Mouse (Mus musculus) kidney, embryonic 16.5 days (tissue): ENCODE measurements at regions not wholly inside any gene's neighbourhood (a gene's known extent, or its start where the extent isn't known, plus 50 kb on each side); places are given as distances from the start of the nearest gene placed in this dataset.

Source experiments
- ATAC-seq: fragments of 200-750 bp; cut with Nextera tagmentation; 2 replicates; pipeline ENCODE4 v1.8.0; 2017; ENCODE audit warnings: moderate TSS enrichment; ENCODE audit not compliant: low FRiP score, low TSS enrichment
- H3K27ac ChIP-seq: fragments of 300-500 bp; sonication (generic); 2 replicates; pipeline ENCODE4 v1.5.1; 2014; ENCODE audit warnings: low read length
- H3K27me3 ChIP-seq: fragments of 300-500 bp; sonication (generic); 2 replicates; pipeline ENCODE4 v1.6.1; 2014; ENCODE audit warnings: low read length, control low read depth, mixed read lengths; ENCODE audit not compliant: insufficient read depth
- H3K36me3 ChIP-seq: fragments of 300-500 bp; sonication (generic); 2 replicates; pipeline ENCODE4 v1.6.1; 2014; ENCODE audit warnings: low read length, control low read depth, mixed read lengths; ENCODE audit not compliant: insufficient read depth
- H3K4me1 ChIP-seq: fragments of 300-500 bp; sonication (generic); 2 replicates; pipeline ENCODE4 v1.6.1; 2014; ENCODE audit warnings: low read length, control low read depth, mixed read lengths; ENCODE audit not compliant: insufficient read depth
- H3K4me2 ChIP-seq: fragments of 300-500 bp; sonication (generic); replicated peaks from 2 replicates; pipeline ENCODE4 v1.6.1; 2014; ENCODE audit warnings: low read depth, low read length
- H3K4me3 ChIP-seq: fragments of 300-500 bp; sonication (generic); 2 replicates; pipeline ENCODE4 v1.5.1; 2014; ENCODE audit warnings: mild to moderate bottlenecking, low read length
- H3K9ac ChIP-seq: fragments of 300-500 bp; sonication (generic); replicated peaks from 2 replicates; pipeline ENCODE4 v1.6.1; 2014; ENCODE audit warnings: low read length
- H3K9me3 ChIP-seq: fragments of 300-500 bp; sonication (generic); 2 replicates; pipeline ENCODE4 v1.6.1; 2016; ENCODE audit warnings: low read length, control low read depth
- WGBS: fragments of 180-500 bp; shearing (Covaris S2); extraction: QIAGEN DNeasy Blood & Tissue Kit; methylation state at CpG from one replicate; pipeline ENCODE4 v1.1.7; 2014; 5-methylcytosine and 5-hydroxymethylcytosine counted together

GRCm38 (mm10) chr5:75367282-75367681 is 207.4 kb upstream of the Kit start:
- no peak for ATAC-seq
- Histone ChIP-seq H3K9ac (no peak overlapping the region), H3K4me2 (no peak overlapping the region), H3K4me3 (no peak overlapping the region), H3K27me3 (no peaks in the 10 kb centered on the region), H3K27ac (no peak overlapping the region), H3K9me3 (peaks cover 4% of the 10 kb centered on the region; the same call in 1 of the 2 replicates), H3K4me1 (no peaks in the 10 kb centered on the region), H3K36me3 (no peaks in the 10 kb centered on the region)
- WGBS: 85% methylated on average over 5 of the region's 5 CpGs

- Histone ChIP-seq H3K9ac (no peak overlapping the region), H3K36me3 (no peaks in the 10 kb centered on the region), H3K27ac (no peak overlapping the region), H3K27me3 (no peaks in the 10 kb centered on the region), H3K4me1 (no peaks in the 10 kb centered on the region), H3K9me3 (peaks cover 8% of the 10 kb centered on the region; the same call in 1 of the 2 replicates), H3K4me2 (no peak overlapping the region), H3K4me3 (no peak overlapping the region)
- ATAC-seq: no peak
- 87% methylated on average over 5 of the region's 5 CpGs for WGBS
Measured at GRCm38 (mm10) chr5:75368691-75369090, 206.0 kb upstream of the Kit start.

- ATAC-seq: no peak
- H3K27ac ChIP-seq: no peak overlapping the region
Measured at GRCm38 (mm10) chr5:75372849-75373248, 201.9 kb upstream of the Kit start.

GRCm38 (mm10) chr5:75377311-75378300 is 197.1 kb upstream of the Kit start:
- ATAC-seq: peak; percentile 77
- H3K9me3 ChIP-seq: peaks cover 2% of the 10 kb centered on the region; the same call in 1 of the 2 replicates
- WGBS: 35% methylated on average over 19 of the region's 19 CpGs
- no peaks in the 10 kb centered on the region for H3K27me3 ChIP-seq
- H3K4me3 ChIP-seq: no peak overlapping the region
- H3K4me1 ChIP-seq: peaks cover 11% of the 10 kb centered on the region
- no peaks in the 10 kb centered on the region for H3K36me3 ChIP-seq
- H3K4me2 ChIP-seq: peak overlapping the region; percentile 9
- no peak overlapping the region for H3K27ac ChIP-seq
- no peak overlapping the region for H3K9ac ChIP-seq

More at GRCm38 (mm10) chr5:75372849-75373248, 201.9 kb upstream of the Kit start:
- no peaks in the 10 kb centered on the region for H3K36me3 ChIP-seq
- H3K4me1 ChIP-seq: peaks cover 8% of the 10 kb centered on the region
- H3K4me2 ChIP-seq: no peak overlapping the region
- no peak overlapping the region for H3K4me3 ChIP-seq
- no peak overlapping the region for H3K9ac ChIP-seq
- WGBS: 64% methylated on average over 3 of the region's 3 CpGs
- peaks cover 8% of the 10 kb centered on the region; the same call in 1 of the 2 replicates for H3K9me3 ChIP-seq
- H3K27me3 ChIP-seq: no peaks in the 10 kb centered on the region

GRCm38 (mm10) chr5:75378655-75379054 is 196.1 kb upstream of the Kit start:
- Histone ChIP-seq H3K4me3 (no peak overlapping the region), H3K9ac (no peak overlapping the region), H3K27ac (no peak overlapping the region), H3K36me3 (no peaks in the 10 kb centered on the region), H3K4me1 (peaks cover 11% of the 10 kb centered on the region), H3K27me3 (no peaks in the 10 kb centered on the region), H3K9me3 (no peaks in the 10 kb centered on the region), H3K4me2 (no peak overlapping the region)
- WGBS: 32% methylated on average over 2 of the region's 2 CpGs
- ATAC-seq: no peak

- H3K27me3 ChIP-seq: no peaks in the 10 kb centered on the region
- ATAC-seq: no peak
- no peak overlapping the region for H3K9ac ChIP-seq
- H3K9me3 ChIP-seq: no peaks in the 10 kb centered on the region
- no peak overlapping the region for H3K27ac ChIP-seq
- H3K4me3 ChIP-seq: no peak overlapping the region
- no peaks in the 10 kb centered on the region for H3K36me3 ChIP-seq
- no peak overlapping the region for H3K4me2 ChIP-seq
- H3K4me1 ChIP-seq: peaks cover 11% of the 10 kb centered on the region
- 79% methylated on average over 1 of the region's 1 CpGs for WGBS
Measured at GRCm38 (mm10) chr5:75380340-75380739, 194.4 kb upstream of the Kit start.

- Histone ChIP-seq H3K36me3 (no peaks in the 10 kb centered on the region), H3K4me3 (no peak overlapping the region), H3K9ac (no peak overlapping the region), H3K27me3 (no peaks in the 10 kb centered on the region), H3K4me1 (peaks cover 8% of the 10 kb centered on the region), H3K27ac (no peak overlapping the region), H3K9me3 (no peaks in the 10 kb centered on the region), H3K4me2 (no peak overlapping the region)
- ATAC-seq: no peak
- WGBS: 91% methylated on average over 3 of the region's 3 CpGs
Measured at GRCm38 (mm10) chr5:75382138-75382537, 192.6 kb upstream of the Kit start.

- no peaks in the 10 kb centered on the region for H3K36me3 ChIP-seq
- H3K4me1 ChIP-seq: peaks cover 11% of the 10 kb centered on the region
- H3K27me3 ChIP-seq: no peaks in the 10 kb centered on the region
- 0 out of 2 replicates have a peak overlapping the region, but pooled peaks have one; percentile 20 for H3K4me2 ChIP-seq
- H3K4me3 ChIP-seq: no peak overlapping the region
- no peak for ATAC-seq
- no peak overlapping the region for H3K9ac ChIP-seq
- no peaks in the 10 kb centered on the region for H3K9me3 ChIP-seq
- WGBS: 48% methylated on average over 13 of the region's 13 CpGs
- no peak overlapping the region for H3K27ac ChIP-seq
Measured at GRCm38 (mm10) chr5:75387886-75388454, 186.7 kb upstream of the Kit start.

- 53% methylated on average over 7 of the region's 7 CpGs for WGBS
- Histone ChIP-seq H3K9me3 (no peaks in the 10 kb centered on the region), H3K4me2 (no peak overlapping the region), H3K27ac (no peak overlapping the region), H3K4me1 (peaks cover 11% of the 10 kb centered on the region), H3K4me3 (no peak overlapping the region), H3K9ac (no peak overlapping the region), H3K27me3 (no peaks in the 10 kb centered on the region), H3K36me3 (no peaks in the 10 kb centered on the region)
- peak; percentile 70 for ATAC-seq
Measured at GRCm38 (mm10) chr5:75388699-75389260, 185.9 kb upstream of the Kit start.
